ENCODE assay signal across 8 mouse cellular contexts in the genomic region with DNA sequence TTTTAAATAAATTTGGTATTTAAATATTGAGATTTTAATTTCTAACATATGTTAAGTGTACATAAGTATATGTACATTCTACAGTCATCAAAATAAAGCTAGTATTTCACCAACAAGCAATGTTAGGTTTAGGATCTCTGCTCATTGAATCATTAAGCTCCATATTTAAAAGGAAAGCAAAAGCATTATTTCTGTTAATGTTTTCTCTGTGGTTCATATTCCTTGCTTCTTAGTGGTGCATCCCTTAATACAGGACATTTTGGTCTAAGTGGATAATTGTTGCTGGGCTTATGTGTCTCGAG. TPM values are rescaled to one million over a fixed set of nuclear protein-coding genes. Genes with fewer than 3 reads are reported as not detected.
DNase-seq lines count a peak whose midpoint lies in the region; ATAC-seq and TF ChIP-seq lines count a peak whose summit lies in the region.

No protein-coding gene starts in this region.

- TF ChIP-seq CTCF in stomach, postnatal 0 days (IDR thresholded peaks at IDR 0.05; ENCODE audit: low read depth): no peak

- H3K9me3 ChIP-seq in heart, embryonic 14.5 days (ENCODE audit: control insufficient read depth, low read length): no peaks in the 10 kb centered on the region
- no peaks in the 10 kb centered on the region for H3K9me3 ChIP-seq in stomach, embryonic 15.5 days
- H3K9me3 ChIP-seq in stomach, postnatal 0 days (ENCODE audit: control insufficient read depth, low read length): no peaks in the 10 kb centered on the region
- no peaks in the 10 kb centered on the region for H3K9me3 ChIP-seq in limb, embryonic 13.5 days
- no peaks in the 10 kb centered on the region for H3K9me3 ChIP-seq in stomach, embryonic 16.5 days (replicated peaks; ENCODE audit: control insufficient read depth, low read length)

- no peaks in the 10 kb centered on the region for H3K36me3 ChIP-seq in heart, embryonic 14.5 days (ENCODE audit: control insufficient read depth, insufficient read depth, low read length)
- no peaks in the 10 kb centered on the region for H3K36me3 ChIP-seq in stomach, embryonic 15.5 days
- no peaks in the 10 kb centered on the region for H3K36me3 ChIP-seq in stomach, postnatal 0 days (ENCODE audit: control insufficient read depth, insufficient read depth, low read length)
- no peaks in the 10 kb centered on the region for H3K36me3 ChIP-seq in limb, embryonic 13.5 days
- no peaks in the 10 kb centered on the region for H3K36me3 ChIP-seq in stomach, embryonic 16.5 days (ENCODE audit: control insufficient read depth, insufficient read depth, low read length)

- 78% methylated on average over 1 of the region's 1 CpGs for WGBS in heart, embryonic 14.5 days
- WGBS in stomach, embryonic 15.5 days: 78% methylated on average over 1 of the region's 1 CpGs
- 78% methylated on average over 1 of the region's 1 CpGs for WGBS in stomach, postnatal 0 days
- 82% methylated on average over 1 of the region's 1 CpGs for WGBS in limb, embryonic 13.5 days
- 72% methylated on average over 1 of the region's 1 CpGs for WGBS in stomach, embryonic 16.5 days

- H3K27me3 ChIP-seq in heart, embryonic 14.5 days (ENCODE audit: control insufficient read depth, insufficient read depth, low read length): no peaks in the 10 kb centered on the region
- no peaks in the 10 kb centered on the region for H3K27me3 ChIP-seq in stomach, embryonic 15.5 days (replicated peaks)
- no peaks in the 10 kb centered on the region for H3K27me3 ChIP-seq in stomach, postnatal 0 days (ENCODE audit: control insufficient read depth, insufficient read depth, low read length)
- no peaks in the 10 kb centered on the region for H3K27me3 ChIP-seq in limb, embryonic 13.5 days
- no peaks in the 10 kb centered on the region for H3K27me3 ChIP-seq in stomach, embryonic 16.5 days (ENCODE audit: control insufficient read depth, insufficient read depth, low read length)

- H3K4me2 ChIP-seq in heart, embryonic 14.5 days (ENCODE audit: low read length): peak overlapping the region; percentile 49
- H3K4me2 ChIP-seq in stomach, embryonic 15.5 days: no peak overlapping the region; the same call in 1 of the 2 replicates
- no peak overlapping the region for H3K4me2 ChIP-seq in stomach, postnatal 0 days (replicated peaks; ENCODE audit: low read depth)
- peak overlapping the region; percentile 98; the same call in 1 of the 2 replicates for H3K4me2 ChIP-seq in limb, embryonic 13.5 days (replicated peaks)
- peak overlapping the region; percentile 54 for H3K4me2 ChIP-seq in stomach, embryonic 16.5 days (ENCODE audit: low read depth, low read length)

- no peak overlapping the region for H3K9ac ChIP-seq in heart, embryonic 14.5 days (ENCODE audit: low read length)
- H3K9ac ChIP-seq in stomach, embryonic 15.5 days: no peak overlapping the region
- H3K9ac ChIP-seq in stomach, postnatal 0 days (ENCODE audit: low read length): no peak overlapping the region
- no peak overlapping the region for H3K9ac ChIP-seq in limb, embryonic 13.5 days
- H3K9ac ChIP-seq in stomach, embryonic 16.5 days (ENCODE audit: low read length): no peak overlapping the region

- no peak for TF ChIP-seq EP300 in stomach, postnatal 0 days (optimal IDR thresholded peaks at IDR 0.05)

- H3K27ac ChIP-seq in heart, embryonic 14.5 days (replicated peaks in 1 of 2; ENCODE audit: control insufficient read depth in 1 of 2, insufficient read depth in 1 of 2, low read depth in 2 of 2, low read length in 2 of 2): peak overlapping the region in 1 of 2 experiments; percentile 37; a peak in 1 of 4 replicates
- no peak overlapping the region for H3K27ac ChIP-seq in stomach, embryonic 15.5 days
- H3K27ac ChIP-seq in stomach, postnatal 0 days (replicated peaks): no peak overlapping the region
- H3K27ac ChIP-seq in limb, embryonic 13.5 days: no peak overlapping the region
- no peak overlapping the region for H3K27ac ChIP-seq in stomach, embryonic 16.5 days (ENCODE audit: low read length)

- H3K4me3 ChIP-seq in heart, embryonic 14.5 days (ENCODE audit: control insufficient read depth in 1 of 2, insufficient read depth in 1 of 2, low read depth in 1 of 2, low read length in 2 of 2): 0 out of 4 replicates have a peak overlapping the region, but pooled peaks of 1 of the 2 experiments have one; percentile 69
- peak overlapping the region; percentile 83; the same call in 1 of the 2 replicates for H3K4me3 ChIP-seq in stomach, embryonic 15.5 days (replicated peaks)
- no peak overlapping the region for H3K4me3 ChIP-seq in stomach, postnatal 0 days (ENCODE audit: low read depth, low read length)
- no peak overlapping the region for H3K4me3 ChIP-seq in limb, embryonic 13.5 days
- H3K4me3 ChIP-seq in stomach, embryonic 16.5 days (replicated peaks; ENCODE audit: low read length): peak overlapping the region; percentile 73; the same call in 1 of the 2 replicates

- H3K4me1 ChIP-seq in heart, embryonic 14.5 days (ENCODE audit: control insufficient read depth in 2 of 2, insufficient read depth in 2 of 2, low read length in 2 of 2): peaks cover 3 to 17% of the 10 kb centered on the region in 2 experiments; a peak in 3 of 4 replicates
- peaks cover 17% of the 10 kb centered on the region for H3K4me1 ChIP-seq in stomach, embryonic 15.5 days
- peaks cover 2% of the 10 kb centered on the region; the same call in 1 of the 2 replicates for H3K4me1 ChIP-seq in stomach, postnatal 0 days (replicated peaks; ENCODE audit: control insufficient read depth, insufficient read depth)
- H3K4me1 ChIP-seq in limb, embryonic 13.5 days: peaks cover 19% of the 10 kb centered on the region
- H3K4me1 ChIP-seq in stomach, embryonic 16.5 days (ENCODE audit: control insufficient read depth, insufficient read depth, low read length): peaks cover 17% of the 10 kb centered on the region

- no peak for DNase-seq in heart, postnatal 10 days
- DNase-seq in stomach, postnatal 0 days (ENCODE audit: low spot score): no peak
- no peak for DNase-seq in adrenal gland, postnatal 25 days
- no peak for DNase-seq in natural killer cell, adult 2 months (ENCODE audit: low spot score in 2 of 2)

- no peak for ATAC-seq in heart, embryonic 14.5 days (ENCODE audit: insufficient number of reproducible peaks, insufficient read depth, low FRiP score, low read depth)
- ATAC-seq in stomach, embryonic 15.5 days (ENCODE audit: insufficient read depth, low FRiP score, low read depth): no peak
- ATAC-seq in stomach, postnatal 0 days (ENCODE audit: low FRiP score, low TSS enrichment): no peak
- ATAC-seq in limb, embryonic 13.5 days (ENCODE audit: low FRiP score, low read depth): no peak
- ATAC-seq in stomach, embryonic 16.5 days (ENCODE audit: insufficient read depth, low FRiP score): no peak

- intact Hi-C loops in heart, postnatal 10 days (cut with DNase I): loop anchor here (10.0 kb wide), 1 partner anchor 78 kb away; a partner anchor contains a TSS

RNA-seq across cellular contexts. Expression of a gene that starts 9.4 kb away (rescaled TPM):
- polyA plus RNA-seq in heart, embryonic 14.5 days (2014; fragmentation: Nextera tagmentation; extraction: Ambion mirVana): 26.8 and 31.6 TPM in 2 replicates
- total RNA-seq in heart, postnatal 10 days (2021): 10 to 100 TPM; 34.7 to 39.1 TPM
- 38.3 and 42.6 TPM in 2 replicates for polyA plus RNA-seq in stomach, embryonic 15.5 days (2015; fragmentation: Nextera tagmentation; extraction: Ambion mirVana)
- 19.4 and 22.7 TPM in 2 replicates for polyA plus RNA-seq in stomach, postnatal 0 days (2015; fragmentation: Nextera tagmentation; extraction: Ambion mirVana)
- 48.1 and 49.8 TPM in 2 replicates for polyA plus RNA-seq in limb, embryonic 13.5 days (2015; fragmentation: Nextera tagmentation; extraction: Ambion mirVana)
- 39.2 and 42.5 TPM in 2 replicates for polyA plus RNA-seq in stomach, embryonic 16.5 days (2015; fragmentation: Nextera tagmentation; extraction: Ambion mirVana)
- total RNA-seq in adrenal gland, postnatal 25 days (2021): 74.8 and 76.0 TPM in 2 replicates

RNA-seq across cellular contexts. Expression of a gene that starts 36.1 kb away (rescaled TPM):
- 42.0 and 43.6 TPM in 2 replicates for polyA plus RNA-seq in heart, embryonic 14.5 days (2014; fragmentation: Nextera tagmentation; extraction: Ambion mirVana)
- total RNA-seq in heart, postnatal 10 days (2021): 10 to 100 TPM; 26.9 to 27.6 TPM
- 57.4 and 57.6 TPM in 2 replicates for polyA plus RNA-seq in stomach, embryonic 15.5 days (2015; fragmentation: Nextera tagmentation; extraction: Ambion mirVana)
- 32.0 and 34.0 TPM in 2 replicates for polyA plus RNA-seq in stomach, postnatal 0 days (2015; fragmentation: Nextera tagmentation; extraction: Ambion mirVana)
- 92.9 and 106 TPM in 2 replicates for polyA plus RNA-seq in limb, embryonic 13.5 days (2015; fragmentation: Nextera tagmentation; extraction: Ambion mirVana)
- polyA plus RNA-seq in stomach, embryonic 16.5 days (2015; fragmentation: Nextera tagmentation; extraction: Ambion mirVana): 56.7 and 57.7 TPM in 2 replicates
- 32.3 and 49.0 TPM in 2 replicates for total RNA-seq in adrenal gland, postnatal 25 days (2021)

Comparison
In these comparisons a context has a peak if more than half of its experiments do, and no peak if none do; other contexts are left out.
1. H3K4me2 ChIP-seq: peak in heart, embryonic 14.5 days (single experiment), limb, embryonic 13.5 days (single experiment) and stomach, embryonic 16.5 days (single experiment); none in stomach, embryonic 15.5 days (single experiment) and stomach, postnatal 0 days (single experiment).
2. H3K4me3 ChIP-seq: peak in stomach, embryonic 15.5 days (single experiment) and stomach, embryonic 16.5 days (single experiment); none in stomach, postnatal 0 days (single experiment) and limb, embryonic 13.5 days (single experiment).